Mouse (Mus musculus): ENCODE results near the gene Zc3h12a.
A peak's percentile ranks its signal among the peaks of the same experiment; 100 is the strongest.

Gene Zc3h12a

GRCm38 (mm10) chr4:125127305-125128084, at the start of gene Zc3h12a:
TSS of gene Zc3h12a (minus strand) at chr4:125127840.
- peak; percentile 83 to 95 for DNase-seq (ENCODE audit: low spot score in 2 of 2)

- no peak for DNase-seq (ENCODE audit: low spot score in 2 of 2)
Measured at GRCm38 (mm10) chr4:125176639-125177165, 49.1 kb upstream of the Zc3h12a start.

- DNase-seq (ENCODE audit: low spot score in 2 of 2), result no peak
Measured at GRCm38 (mm10) chr4:125176190-125176589, 48.5 kb upstream of the Zc3h12a start.

- DNase-seq (ENCODE audit: low spot score in 2 of 2), result no peak
Measured at GRCm38 (mm10) chr4:125175591-125175990, 48.0 kb upstream of the Zc3h12a start.

- no peak for DNase-seq (ENCODE audit: low spot score in 2 of 2)
Measured at GRCm38 (mm10) chr4:125174516-125175185, 47.0 kb upstream of the Zc3h12a start.

- DNase-seq (ENCODE audit: low spot score in 2 of 2), result no peak
Measured at GRCm38 (mm10) chr4:125173150-125173549, 45.5 kb upstream of the Zc3h12a start.

- DNase-seq (ENCODE audit: low spot score in 2 of 2), result no peak
Measured at GRCm38 (mm10) chr4:125172736-125173135, 45.1 kb upstream of the Zc3h12a start.

- no peak for DNase-seq (ENCODE audit: low spot score in 2 of 2)
Measured at GRCm38 (mm10) chr4:125167723-125168122, 40.1 kb upstream of the Zc3h12a start.

GRCm38 (mm10) chr4:125164861-125165260, 37.2 kb upstream of the Zc3h12a start:
- DNase-seq (ENCODE audit: low spot score in 2 of 2), result no peak

GRCm38 (mm10) chr4:125162701-125163100, 35.1 kb upstream of the Zc3h12a start:
- DNase-seq (ENCODE audit: low spot score in 2 of 2), result no peak

- no peak for DNase-seq (ENCODE audit: low spot score in 2 of 2)
Measured at GRCm38 (mm10) chr4:125161392-125161791, 33.8 kb upstream of the Zc3h12a start.

- no peak for DNase-seq (ENCODE audit: low spot score in 2 of 2)
Measured at GRCm38 (mm10) chr4:125160951-125161331, 33.3 kb upstream of the Zc3h12a start.

GRCm38 (mm10) chr4:125160320-125160950, 32.8 kb upstream of the Zc3h12a start:
- peak; percentile 63 to 84 for DNase-seq (ENCODE audit: low spot score in 2 of 2)

- DNase-seq (ENCODE audit: low spot score in 2 of 2), result no peak
Measured at GRCm38 (mm10) chr4:125158581-125159317, 31.1 kb upstream of the Zc3h12a start.

- no peak for DNase-seq (ENCODE audit: low spot score in 2 of 2)
Measured at GRCm38 (mm10) chr4:125158081-125158480, 30.4 kb upstream of the Zc3h12a start.

- DNase-seq (ENCODE audit: low spot score in 2 of 2), result no peak
Measured at GRCm38 (mm10) chr4:125157322-125157721, 29.7 kb upstream of the Zc3h12a start.

- DNase-seq (ENCODE audit: low spot score in 2 of 2), result no peak
Measured at GRCm38 (mm10) chr4:125155646-125156045, 28.0 kb upstream of the Zc3h12a start.

- DNase-seq (ENCODE audit: low spot score in 2 of 2), result no peak
Measured at GRCm38 (mm10) chr4:125153659-125154241, 26.1 kb upstream of the Zc3h12a start.

- DNase-seq (ENCODE audit: low spot score in 2 of 2), result no peak
Measured at GRCm38 (mm10) chr4:125152469-125152868, 24.8 kb upstream of the Zc3h12a start.

- DNase-seq (ENCODE audit: low spot score in 2 of 2), result no peak
Measured at GRCm38 (mm10) chr4:125149460-125149859, 21.8 kb upstream of the Zc3h12a start.

GRCm38 (mm10) chr4:125147970-125148369, 20.3 kb upstream of the Zc3h12a start:
- DNase-seq (ENCODE audit: low spot score in 2 of 2), result no peak
